Mouse (Mus musculus): ENCODE data around the gene Kat6b.
A peak's percentile ranks its signal among the peaks of the same experiment; 100 is the strongest.
"Not testable (repeated sequence)": the region's sequence is repeated elsewhere in the genome, so short reads cannot be mapped to it uniquely, and the experiment has no call there.

Gene Kat6b

DNA sequence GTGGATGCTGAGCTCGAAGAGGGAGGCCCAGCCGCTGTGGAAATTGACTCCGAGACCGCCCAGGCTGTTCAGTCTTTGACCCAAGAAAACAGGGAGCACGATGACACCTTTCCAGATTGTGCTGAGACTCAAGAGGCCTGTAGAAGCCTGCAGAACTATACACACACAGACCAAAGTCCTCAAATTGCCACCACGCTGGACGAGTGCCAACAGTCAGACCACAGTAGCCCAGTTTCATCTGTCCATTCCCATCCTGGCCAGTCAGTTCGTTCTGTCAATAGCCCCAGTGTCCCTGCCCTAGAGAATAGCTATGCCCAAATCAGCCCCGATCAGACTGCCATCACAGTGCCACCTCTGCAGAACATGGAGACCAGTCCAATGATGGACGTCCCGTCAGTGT is 188.0 kb downstream of the Kat6b start:
- no peak for DNase-seq (ENCODE audit: low spot score)

DNA sequence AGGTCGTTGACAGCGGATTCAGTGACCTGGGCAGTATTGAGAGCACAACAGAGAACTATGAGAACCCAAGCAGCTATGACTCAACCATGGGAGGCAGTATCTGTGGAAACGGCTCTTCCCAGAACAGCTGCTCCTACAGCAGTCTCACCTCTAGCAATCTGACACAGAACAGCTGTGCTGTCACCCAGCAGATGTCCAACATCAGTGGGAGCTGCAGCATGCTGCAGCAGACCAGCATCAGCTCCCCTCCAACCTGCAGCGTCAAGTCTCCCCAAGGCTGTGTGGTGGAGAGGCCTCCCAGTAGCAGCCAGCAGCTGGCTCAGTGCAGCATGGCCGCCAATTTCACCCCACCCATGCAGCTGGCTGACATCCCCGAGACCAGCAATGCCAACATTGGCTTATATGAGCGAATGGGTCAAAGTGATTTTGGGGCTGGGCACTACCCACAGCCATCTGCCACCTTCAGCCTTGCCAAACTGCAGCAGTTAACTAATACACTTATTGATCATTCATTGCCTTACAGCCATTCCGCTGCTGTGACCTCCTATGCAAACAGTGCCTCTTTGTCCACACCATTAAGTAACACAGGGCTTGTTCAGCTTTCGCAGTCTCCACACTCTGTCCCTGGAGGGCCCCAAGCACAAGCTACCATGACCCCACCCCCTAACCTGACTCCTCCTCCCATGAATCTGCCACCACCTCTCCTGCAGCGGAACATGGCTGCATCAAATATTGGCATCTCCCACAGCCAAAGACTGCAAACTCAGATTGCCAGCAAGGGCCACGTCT is 188.6 kb downstream of the Kat6b start:
- no peak for DNase-seq (ENCODE audit: low spot score)

DNA sequence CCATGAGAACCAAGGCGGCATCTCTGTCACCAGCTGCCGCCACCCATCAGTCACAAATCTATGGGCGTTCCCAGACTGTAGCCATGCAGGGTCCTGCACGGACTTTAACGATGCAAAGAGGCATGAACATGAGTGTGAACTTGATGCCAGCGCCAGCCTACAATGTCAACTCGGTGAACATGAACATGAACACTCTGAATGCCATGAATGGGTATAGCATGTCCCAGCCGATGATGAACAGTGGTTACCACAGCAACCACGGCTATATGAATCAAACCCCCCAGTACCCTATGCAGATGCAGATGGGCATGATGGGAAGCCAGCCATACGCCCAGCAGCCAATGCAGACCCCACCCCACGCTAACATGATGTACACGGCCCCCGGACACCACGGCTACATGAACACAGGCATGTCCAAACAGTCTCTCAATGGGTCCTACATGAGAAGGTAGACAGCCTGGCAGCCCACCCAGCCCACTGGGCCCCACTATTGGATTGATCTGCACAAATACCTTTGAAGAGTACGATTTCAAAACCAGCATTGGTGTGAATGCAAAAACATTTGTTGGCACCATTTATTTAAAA is 189.3 kb downstream of the Kat6b start:
- DNase-seq (ENCODE audit: low spot score), result not testable (repeated sequence)

DNA sequence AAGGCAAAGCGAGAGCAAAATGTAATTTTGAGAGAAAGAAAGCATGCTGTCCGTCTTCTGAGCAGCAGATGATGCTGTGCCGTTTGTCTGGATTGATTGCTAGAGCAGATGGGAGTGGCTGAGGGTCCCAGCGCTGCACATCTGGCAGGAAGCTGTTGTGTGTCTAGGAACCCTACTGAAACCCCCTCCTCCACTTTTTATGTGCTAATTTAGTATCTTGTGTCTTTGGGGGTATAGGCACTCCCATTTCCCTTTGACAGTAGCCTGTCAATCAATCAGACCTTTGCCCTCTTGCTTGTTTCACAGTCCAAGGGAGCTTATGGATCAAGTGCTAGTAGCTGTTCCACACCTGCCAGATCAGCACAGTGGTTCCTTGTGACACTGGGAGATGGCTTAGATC is 191.9 kb downstream of the Kat6b start:
- DNase-seq (ENCODE audit: low spot score), result no peak

DNA sequence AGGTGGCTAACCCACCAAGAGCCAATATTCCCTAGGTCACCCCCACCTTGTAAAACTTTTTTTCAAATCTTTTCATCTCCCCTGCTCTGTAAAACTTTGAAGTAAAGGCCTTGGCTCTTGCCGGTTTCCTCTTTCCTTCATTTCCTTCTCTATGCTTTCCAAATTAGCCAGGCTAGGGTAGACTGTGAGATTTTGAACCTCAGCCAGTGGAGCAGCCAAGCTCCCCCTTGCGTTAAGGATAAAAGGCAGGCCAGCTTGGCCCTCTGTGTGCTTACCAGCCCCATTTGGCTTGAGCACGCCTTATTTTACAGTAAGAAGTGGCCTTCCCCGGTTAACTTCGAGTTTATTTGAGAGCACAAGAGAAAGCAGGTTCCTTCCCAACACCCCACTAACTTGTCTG is 193.2 kb downstream of the Kat6b start:
- DNase-seq (ENCODE audit: low spot score), result no peak

DNA sequence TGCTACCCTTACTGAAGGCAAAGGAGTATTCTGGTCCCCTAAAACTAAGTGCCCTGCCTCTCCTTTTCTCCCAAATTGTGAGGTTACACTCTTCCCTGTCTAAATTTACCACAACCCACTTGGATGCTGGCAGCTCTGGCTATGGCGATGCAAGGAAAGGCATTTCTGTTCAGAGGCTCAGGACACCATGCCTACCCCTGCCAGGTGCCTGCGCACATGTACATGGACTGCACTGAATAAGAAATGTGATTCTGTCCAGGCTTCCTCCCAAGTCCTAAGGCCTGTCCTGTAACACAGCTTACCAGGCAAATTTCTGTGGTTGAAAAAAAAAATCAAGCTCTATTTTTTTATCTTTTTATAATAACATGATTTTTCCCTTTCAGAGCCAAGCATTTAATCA is 195.0 kb downstream of the Kat6b start:
- no peak for DNase-seq (ENCODE audit: low spot score)

DNA sequence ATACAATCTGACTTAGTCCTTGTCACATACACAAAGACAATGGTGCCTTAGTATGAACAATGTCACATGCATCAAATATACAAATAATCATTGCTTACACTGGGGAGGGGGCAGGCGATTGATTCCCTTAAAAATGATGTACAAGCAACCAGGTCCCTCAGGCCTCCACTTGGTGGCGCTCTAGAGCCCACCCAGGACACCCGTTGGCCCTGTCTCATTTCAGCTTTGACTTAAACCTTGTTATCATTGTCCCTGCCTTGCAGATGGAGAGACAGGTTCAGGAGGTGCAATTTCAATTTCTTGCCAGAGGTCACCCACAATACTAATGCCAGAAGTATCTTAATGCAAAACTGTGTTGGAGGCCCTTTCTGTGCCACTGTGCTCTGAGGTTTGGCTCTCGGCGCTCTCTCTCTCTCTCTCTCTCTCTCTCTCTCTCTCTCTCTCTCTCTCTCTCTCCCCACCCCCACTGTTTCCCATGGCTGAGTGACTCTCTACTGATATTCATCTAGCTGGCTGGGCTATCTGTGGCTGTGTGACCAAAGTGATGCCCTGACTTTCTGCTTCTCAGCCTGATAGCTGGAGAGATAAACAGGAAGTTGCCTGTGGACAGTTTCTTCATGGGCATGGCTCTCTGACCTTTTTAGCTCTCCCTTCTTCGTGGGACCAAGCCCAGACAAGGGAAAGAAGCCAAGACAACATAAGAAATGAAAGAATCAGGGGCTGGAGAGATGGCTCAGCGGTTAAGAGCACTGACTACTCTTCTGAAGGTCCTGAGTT is 197.5 kb downstream of the Kat6b start:
- peak; percentile 19 for DNase-seq (ENCODE audit: low spot score)

DNA sequence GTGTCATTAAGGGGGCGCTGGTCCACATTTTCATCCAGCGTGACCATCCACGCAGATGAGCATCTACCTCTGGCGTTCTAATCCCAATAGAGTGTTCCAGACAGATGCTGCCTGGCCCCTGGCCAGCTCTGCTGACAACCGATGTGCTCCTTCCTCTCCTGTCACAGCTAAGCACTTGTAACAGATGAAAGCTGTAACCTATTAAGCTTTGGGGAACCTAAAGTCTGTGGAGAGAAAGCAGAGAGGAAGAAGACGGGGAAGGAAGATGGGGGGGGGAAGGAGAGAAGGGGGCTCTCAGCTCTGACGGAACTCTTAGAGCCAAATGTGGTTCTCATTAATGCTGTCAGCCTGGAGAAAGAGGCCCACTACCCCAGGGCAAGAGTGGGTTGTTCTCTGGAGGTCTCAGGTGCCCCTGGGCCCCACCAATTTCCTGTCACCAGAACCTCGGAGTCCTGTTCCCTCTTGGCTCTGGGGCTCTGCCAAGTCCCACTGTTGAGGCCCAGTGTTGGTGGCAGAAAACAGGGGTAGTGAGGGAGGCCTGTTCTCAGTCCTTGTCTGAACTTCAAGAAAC is 198.5 kb downstream of the Kat6b start:
- no peak for DNase-seq (ENCODE audit: low spot score)

DNA sequence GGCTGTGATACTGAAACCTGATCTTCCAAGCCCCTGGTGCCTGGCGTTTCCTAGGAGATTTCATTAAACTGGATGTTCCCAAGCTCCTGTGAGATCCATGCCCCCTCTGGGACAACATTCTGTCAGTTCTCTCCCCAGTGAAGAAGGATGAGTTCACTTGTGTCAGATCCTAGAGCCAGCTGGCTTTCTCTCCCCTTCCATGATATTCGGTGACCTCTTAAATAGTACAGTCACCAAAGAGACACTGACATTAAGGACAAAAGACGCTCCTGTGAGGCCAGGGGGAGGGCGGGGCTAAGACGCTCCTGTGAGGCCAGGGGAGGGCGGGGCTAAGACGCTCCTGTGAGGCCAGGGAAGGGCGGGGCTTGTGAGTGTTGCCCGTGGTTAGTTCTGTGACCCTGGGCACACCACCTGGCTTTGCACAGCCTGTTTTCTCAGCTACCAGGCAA is 201.5 kb downstream of the Kat6b start:
- peak; percentile 55 for DNase-seq (ENCODE audit: low spot score)

DNA sequence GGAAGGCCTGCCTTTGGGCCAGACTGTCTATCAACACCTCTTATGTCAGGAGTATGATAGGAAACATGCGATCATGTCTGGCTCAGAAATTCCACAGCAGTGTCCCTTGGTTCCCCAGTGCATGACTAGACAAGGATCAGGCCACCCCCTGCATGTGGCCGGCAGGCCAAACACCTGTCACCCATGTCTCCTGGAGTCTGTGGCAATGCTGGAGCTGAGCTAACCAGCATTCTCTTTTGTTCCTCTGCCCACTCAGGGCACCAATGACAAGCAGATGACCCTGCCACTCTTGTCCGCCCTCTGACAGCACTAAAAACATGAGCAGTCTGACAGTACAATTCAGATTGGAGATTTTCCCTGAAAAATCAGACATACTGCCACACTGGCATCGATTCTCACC is 202.6 kb downstream of the Kat6b start:
- no peak for DNase-seq (ENCODE audit: low spot score)

DNA sequence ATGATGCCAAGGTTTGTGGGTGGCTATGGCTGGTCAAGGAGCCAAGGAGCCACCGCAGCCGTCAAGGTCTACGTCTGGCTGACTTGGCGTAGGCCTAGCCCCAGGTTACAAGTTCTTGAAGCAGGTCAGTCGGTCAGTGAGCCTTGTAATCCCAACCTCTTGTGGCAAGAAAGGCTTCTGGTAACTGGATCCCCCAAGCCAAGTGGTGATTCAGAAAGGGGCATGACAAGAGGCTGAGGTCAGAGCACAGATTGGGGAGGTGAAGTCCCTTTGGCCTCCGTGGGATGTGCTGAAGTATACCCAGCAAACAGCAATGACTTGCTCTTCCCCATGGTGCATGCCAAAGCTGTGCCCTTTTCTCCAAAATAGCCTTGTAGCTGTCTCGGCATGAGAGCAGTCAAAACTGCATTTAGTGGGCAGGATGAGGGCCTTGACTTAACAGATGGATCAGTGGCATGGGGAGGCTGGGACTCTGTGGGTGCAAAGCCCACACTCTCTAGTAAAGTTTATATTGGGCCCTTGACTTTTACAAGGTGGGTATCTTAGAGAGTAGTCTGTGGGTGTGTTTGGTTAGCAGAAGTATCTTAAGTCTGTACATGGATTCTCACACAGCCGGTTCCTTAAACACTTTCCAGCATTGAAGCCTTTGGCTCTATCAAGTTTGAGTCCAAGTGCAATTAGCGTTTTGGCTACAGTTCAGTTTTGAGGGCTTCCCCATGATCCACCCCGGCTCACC is 204.3 kb downstream of the Kat6b start:
- DNase-seq (ENCODE audit: low spot score), result no peak

DNA sequence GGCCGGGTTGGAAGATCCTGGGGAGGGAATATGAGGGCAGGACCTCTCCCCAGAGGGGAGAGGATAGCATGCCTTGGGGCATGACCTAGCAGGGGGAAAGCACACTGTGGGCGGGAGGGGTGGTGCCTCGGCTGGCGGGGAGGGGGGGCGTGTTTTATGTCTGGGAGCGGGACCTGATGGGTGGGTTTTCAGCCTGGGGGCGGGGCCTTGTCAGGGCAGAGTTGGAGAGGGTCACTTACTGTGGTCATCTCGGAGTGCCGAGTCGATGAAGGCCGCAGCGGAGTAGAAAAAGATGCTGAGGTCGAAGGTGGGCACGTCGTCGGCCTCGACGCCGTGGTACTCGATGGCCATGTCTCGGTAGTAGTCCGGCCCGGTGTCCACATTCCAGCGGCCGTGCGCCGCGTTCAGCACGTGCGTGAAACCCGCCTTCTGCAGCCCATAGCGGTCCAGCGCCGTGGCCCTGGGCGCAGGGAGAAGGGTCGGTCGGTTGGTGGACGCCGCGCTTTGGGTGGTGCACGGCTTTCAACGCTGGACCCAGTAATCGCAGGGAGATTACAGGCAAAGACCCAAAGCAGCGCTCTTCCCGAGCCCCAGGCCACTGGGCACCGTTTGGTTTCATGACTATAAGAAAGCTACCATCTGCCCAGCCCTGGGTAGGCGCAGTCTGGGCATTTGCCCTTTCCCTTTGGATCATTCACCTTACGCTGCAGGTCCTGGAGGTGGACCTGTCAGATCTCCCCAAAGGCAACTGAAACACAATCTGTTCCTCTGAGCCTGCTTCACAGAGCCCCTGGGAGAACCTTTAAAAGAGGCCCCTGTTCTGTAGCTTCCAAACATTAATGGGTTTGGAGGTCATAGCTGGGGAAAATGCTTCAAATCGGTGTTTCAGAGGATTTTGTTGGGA is 205.4 kb downstream of the Kat6b start:
- DNase-seq (ENCODE audit: low spot score), result no peak

DNA sequence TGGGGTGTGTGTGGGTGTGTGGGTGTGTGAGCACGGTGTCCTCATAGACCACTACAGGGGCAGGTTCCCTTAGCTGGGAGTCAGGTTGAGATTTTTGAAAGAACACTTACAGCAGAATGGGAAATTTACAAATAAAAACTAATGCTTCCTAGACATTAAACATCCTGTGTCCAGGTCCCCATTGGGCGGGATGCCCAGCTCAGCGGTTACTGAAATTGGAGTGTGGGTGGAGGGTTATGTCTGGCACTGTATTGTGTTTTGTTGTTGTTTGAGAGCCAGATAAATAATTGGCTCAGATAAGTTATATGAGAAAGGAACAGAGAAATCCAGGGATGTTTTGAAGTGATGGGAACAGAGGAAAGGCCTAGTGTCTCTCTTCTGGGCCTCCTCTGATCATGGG is 209.8 kb downstream of the Kat6b start:
- DNase-seq (ENCODE audit: low spot score), result no peak

DNA sequence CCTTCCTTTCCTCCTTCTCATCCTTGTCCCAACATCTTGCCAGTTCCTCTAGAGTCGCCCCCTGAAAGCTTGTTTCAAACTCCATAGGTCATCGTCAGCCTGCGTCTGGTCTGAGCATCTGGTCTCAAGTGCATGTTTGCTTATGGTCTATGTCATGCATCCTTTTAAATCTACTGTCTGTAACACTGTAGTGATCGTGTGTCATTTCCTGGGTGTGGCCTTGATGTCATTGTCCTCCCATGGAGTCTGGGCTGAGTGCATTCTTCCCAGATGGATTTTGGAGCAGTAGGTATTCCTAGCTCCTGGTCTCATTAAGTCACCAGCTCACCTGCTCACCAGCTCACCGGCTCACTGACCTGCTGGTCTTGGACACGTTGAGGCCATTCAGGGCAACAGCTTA is 213.8 kb downstream of the Kat6b start:
- DNase-seq (ENCODE audit: low spot score), result no peak

DNA sequence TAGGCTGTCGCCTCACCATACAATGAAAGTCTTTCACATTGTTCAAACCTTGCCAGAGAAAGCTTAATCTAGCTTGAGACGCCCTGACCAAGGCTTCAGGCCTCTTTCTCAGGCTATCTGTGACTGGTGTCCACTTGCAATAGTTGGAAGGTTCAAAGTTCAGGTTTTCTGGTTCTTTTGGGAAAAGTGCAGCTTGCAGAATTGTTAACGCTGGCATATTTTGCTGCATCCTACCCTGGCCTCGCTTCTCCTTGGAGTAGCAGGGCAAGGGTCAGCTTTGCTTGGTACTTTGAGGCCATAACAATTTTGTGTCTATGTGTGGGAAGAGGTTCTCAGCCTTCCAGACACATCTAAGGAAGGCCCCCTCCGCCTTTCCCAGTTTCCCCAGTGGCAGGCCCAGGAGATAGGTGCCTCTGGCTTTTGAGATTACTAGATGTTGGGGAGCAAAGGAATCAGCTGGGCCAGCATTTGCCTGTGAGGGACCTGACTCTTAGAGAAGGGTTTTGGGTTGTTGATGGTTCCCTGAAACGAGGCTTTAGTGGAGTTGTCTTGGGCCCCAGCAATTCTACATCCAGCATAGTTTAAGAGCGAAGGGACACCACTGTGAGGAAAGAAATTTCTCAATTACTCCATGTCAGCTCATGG is 215.1 kb downstream of the Kat6b start:
- no peak for DNase-seq (ENCODE audit: low spot score)

DNA sequence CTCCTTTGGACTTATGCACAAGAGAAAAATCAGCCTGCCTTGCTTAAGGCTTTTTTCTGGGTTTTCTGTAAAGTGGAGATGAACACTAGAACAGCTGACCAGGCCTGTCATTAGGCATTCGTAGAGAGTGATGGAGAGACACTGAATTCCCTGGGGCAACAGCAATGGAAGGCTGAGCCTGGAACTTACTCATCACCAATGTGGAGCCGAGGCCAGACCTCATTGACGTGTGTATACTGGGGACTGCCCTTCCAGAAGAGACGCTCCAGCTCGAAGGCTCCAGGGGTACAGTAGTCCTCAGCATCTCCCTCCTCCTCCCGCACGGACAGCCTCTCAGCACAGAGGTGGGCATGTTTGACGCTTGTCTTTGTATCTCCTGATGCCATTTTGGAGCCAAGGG is 221.5 kb downstream of the Kat6b start:
- no peak for DNase-seq (ENCODE audit: low spot score)

DNA sequence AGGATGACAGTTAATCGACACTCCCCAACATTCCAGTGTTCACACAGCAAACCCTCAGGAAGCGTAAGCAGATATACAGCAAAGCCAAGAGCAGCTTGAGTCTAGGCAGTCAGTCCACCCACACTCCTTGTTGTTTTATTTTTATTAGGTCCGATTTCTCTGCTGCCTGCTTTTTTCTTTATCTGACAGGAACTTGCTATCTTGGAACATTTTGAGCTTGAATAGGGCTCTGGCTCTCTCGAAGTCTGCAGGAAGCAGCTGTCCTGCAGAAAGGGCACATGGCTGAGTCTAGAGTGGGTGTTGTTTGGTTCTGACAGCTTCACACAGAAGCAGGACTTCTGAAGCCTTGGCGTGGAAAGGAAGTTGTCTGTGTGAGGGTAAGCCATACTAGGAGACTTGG is 222.0 kb downstream of the Kat6b start:
- no peak for DNase-seq (ENCODE audit: low spot score)

DNA sequence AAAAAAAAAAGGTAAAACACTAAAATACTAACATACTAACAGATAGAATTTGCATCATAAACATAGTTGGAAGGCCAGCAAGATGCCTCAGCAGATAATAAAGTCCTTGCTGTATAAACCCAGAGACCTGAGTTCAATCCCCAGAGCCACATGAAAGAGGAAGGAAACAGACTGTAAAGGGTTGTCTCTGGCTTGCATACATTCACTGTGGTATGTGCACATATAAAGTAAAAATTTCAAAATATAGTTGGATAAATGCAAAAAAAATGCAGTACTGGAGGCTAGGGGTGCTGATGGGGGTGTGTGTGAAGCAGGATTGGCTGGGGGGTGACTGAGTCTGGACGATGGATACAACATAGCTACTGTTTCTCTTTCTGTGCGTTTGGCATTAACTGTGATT is 224.2 kb downstream of the Kat6b start:
- no peak for DNase-seq (ENCODE audit: low spot score)

DNA sequence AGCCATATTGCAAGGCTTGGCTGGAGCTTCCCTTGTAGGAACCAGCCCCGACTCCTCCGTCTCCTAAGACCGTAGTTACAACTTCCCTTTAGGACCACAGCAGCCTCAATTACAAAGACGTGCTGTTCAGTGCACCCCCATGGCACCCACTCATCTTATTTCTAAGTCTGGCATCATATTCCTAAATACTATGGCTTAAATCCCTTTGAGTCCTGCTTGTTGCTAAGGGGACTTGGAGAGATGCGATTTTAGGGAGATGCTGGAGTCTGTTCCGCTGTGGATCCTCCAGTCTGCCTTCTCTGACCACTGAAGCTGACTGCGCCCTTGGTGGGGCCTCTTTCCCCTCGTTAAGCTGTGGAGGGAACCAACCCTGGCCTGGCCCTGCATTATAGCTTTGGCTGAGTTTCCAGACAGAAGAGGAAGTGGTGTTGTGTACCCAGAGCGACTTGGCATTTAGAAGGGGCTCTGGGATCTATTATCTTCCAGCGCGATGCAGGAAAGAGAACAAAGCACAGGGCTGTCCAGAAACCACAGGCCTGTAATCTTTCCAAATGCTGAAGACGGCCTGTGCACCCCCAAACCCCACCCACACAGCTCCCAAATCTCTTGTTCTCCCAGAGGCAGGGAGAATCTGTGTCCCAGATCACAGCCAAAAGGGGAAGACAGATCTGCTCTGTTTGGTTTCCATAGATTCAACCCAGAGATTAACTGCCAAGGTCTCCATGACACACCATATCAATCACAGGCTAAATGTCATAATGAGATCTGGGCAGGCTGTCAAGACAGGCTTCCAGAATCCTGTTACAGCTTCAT is 225.7 kb downstream of the Kat6b start:
- no peak for DNase-seq (ENCODE audit: low spot score)

DNA sequence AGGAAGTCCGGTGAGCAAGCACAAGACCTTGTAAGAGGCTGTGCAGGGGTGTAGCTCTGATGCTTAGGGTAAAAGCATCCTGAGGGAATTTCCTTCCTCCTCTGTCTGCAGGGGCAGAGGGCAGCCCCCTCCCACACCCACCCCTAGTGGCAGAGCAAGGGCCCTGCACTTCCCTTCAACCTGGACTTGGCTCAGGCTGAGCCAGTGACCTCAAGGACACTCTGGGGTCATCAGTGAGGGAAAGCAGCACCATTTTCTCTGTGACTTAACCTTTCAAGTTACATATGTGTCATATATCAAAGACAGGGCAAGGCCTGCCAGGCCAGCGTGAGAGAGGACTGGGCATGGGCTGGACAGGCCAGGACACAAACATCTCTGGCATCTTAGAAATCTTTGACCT is 228.3 kb downstream of the Kat6b start:
- no peak for DNase-seq (ENCODE audit: low spot score)

Data from spleen, adult 12 weeks (tissue).